Mouse (Mus musculus): ENCODE measurements around the gene Mmel1.
A peak's percentile ranks its signal among the peaks of the same experiment; 100 is the strongest.

The Mmel1 gene

DNA sequence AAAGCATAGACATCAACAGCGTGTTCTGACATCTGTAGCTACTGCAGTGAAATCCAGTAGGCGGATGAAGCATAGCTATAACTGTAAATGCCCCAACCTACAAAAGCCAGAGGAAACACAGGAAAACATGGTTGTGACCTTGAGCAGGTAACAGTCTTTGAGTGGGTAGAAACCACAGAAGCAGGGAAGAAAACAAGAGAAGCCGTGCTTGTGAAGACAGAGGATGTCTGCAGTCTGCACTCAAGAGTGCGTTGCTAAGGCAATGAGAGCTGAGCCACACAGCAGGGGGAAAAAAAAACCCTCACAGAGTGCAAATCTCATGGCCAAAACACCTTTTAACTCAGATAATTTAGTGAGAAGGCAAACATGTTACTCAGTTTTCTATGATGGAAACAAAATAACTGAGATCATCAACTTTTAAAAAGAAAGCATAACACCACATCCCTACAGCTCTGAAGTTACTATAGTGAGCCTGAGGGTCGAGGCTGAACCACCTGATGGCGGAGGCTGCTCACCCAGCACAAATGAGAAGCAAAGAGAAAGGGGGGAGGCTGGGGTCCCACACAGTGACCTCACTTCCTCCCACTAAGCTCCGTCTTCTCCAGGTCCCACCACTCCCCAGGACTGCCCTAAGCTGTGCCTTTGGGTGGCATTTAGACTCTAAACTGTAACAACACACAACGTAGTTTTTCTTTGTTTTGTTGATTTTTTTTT lies 67.3 kb downstream of the Mmel1 start:
- no peak for DNase-seq (ENCODE audit: low spot score in 2 of 2)

GRCm38 (mm10) chr4:154937746-154938145 lies 68.4 kb downstream of the Mmel1 start:
- no peak for DNase-seq (ENCODE audit: low spot score in 2 of 2)

DNA sequence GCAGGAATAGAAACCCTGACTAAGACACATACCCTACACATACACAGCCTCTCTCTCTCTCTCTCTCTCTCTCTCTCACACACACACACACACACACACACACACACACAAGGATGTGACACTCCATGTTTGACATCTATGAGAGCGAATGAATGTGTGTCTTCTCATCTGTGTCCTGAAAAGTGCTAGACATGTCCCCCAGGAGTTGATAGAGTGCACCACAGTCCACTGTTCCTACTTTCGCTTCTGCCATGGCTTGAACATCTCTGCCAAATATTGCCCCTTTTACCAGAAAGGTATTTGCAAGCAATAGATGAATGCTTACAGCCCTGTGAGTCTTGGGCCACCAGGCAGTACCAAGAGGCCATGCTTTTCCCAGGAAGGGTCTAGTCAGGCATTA lies 70.8 kb downstream of the Mmel1 start:
- DNase-seq (ENCODE audit: low spot score in 2 of 2) = no peak

- no peak for DNase-seq (ENCODE audit: low spot score in 2 of 2)
Measured at GRCm38 (mm10) chr4:154941831-154942230, 72.4 kb downstream of the Mmel1 start.

DNA sequence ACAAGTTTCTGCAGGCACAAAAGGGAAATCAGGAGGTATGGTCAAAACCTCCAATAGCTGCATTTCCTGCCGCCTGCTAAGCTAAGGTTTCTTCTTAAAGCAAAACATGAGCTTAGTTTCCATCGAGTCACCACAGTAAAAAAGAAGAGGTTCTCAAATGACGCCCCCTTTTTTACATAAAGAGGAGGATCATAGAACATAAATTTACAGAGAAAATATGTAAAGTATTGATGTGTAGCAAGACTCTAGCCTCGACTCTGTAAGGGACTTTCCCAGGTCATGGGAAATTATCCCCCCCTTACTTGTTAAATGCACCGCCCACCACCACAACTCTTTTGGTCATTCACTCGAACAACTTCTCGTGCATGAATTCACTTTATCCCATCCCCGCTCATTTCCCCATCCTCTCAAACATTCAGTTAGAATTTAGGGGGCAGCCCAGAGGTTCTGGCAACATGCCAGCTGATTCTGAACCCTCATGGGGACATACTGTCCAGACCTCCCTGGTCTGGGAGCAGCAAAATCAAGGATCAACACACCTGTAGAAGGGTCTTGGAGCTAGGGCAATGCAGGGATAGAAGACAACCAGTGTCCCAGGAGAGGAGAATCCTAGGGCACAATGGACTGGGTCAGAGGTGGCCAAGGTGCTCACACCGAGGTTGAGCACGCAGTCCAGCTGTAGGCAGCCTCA lies 73.4 kb downstream of the Mmel1 start:
- no peak for DNase-seq (ENCODE audit: low spot score in 2 of 2)

- DNase-seq (ENCODE audit: low spot score in 2 of 2) = no peak
Measured at GRCm38 (mm10) chr4:154943323-154944039, 74.1 kb downstream of the Mmel1 start.

GRCm38 (mm10) chr4:154944121-154944590 lies 74.8 kb downstream of the Mmel1 start:
- DNase-seq (ENCODE audit: low spot score in 2 of 2) = peak in 1 of 2 experiments; percentile 60

Data from frontal cortex, postnatal 25 days (tissue).